Mouse (Mus musculus) spleen, adult 10 weeks (tissue): ENCODE measurements around the gene Nusap1. TPM values are rescaled to one million over a fixed set of nuclear protein-coding genes. Genes with fewer than 3 reads are reported as not detected.

Experiments used
- polyA plus RNA-seq: library from polyadenylated mRNA; stranded (reverse); fragments of 350-450 nt; fragmentation: Illumina TruSeq; extraction: RNeasy Lipid Tissue Mini Kit (QIAGEN cat#74804); gene quantifications from one replicate; pipeline ENCODE4 v1.2.3, GENCODE M21; 2015; ENCODE audit warnings: low replicate concordance; ENCODE audit not compliant: insufficient read depth

The Nusap1 gene
- polyA plus RNA-seq: 29.6 TPM

GRCm38 (mm10) chr2:119618199-119618982, at the start of gene Nusap1, which contains the start of gene Oip5:
Nusap1 (plus strand) TSS chr2:119618298.
Oip5 (minus strand) TSS chr2:119618469.

GRCm38 (mm10) chr2:119662220-119663182, 44.4 kb downstream of the Nusap1 start, which contains the start of gene Ndufaf1:
Ndufaf1 (minus strand) TSS chr2:119662827.

GRCm38 (mm10) chr2:119674525-119675214, 56.6 kb downstream of the Nusap1 start, which contains the start of gene Rtf1:
Rtf1 (plus strand) TSS chr2:119675068.

Other genes with a start within 250 kb of the Nusap1 start
- 29.0 TPM for gene Ino80, start 140.6 kb upstream of the Nusap1 start, polyA plus RNA-seq
- 0.28 TPM for gene Exd1, start 70.7 kb upstream of the Nusap1 start, polyA plus RNA-seq
- 115 TPM for gene Chp1, start 70.6 kb upstream of the Nusap1 start, polyA plus RNA-seq
- 6.9 TPM for gene Oip5, start 171 bp downstream of the Nusap1 start, polyA plus RNA-seq
- 35.7 TPM for gene Ndufaf1, start 44.5 kb downstream of the Nusap1 start, polyA plus RNA-seq
- gene Rtf1, start 56.8 kb downstream of the Nusap1 start, polyA plus RNA-seq: 38.2 TPM
- 0.12 TPM for gene Itpka, start 124.0 kb downstream of the Nusap1 start, polyA plus RNA-seq
- 4.1 TPM for gene Ltk, start 142.1 kb downstream of the Nusap1 start, polyA plus RNA-seq
- gene Rpap1, start 169.2 kb downstream of the Nusap1 start, polyA plus RNA-seq: 14.4 TPM
- gene Tyro3, start 179.4 kb downstream of the Nusap1 start, polyA plus RNA-seq: 1.5 TPM